Mouse (Mus musculus) small intestine, adult 2 months (tissue): ENCODE data around the gene Acot2.

ENCODE experiments used
- CTCF ChIP-seq: fragments of 200-500 bp; IDR thresholded peaks from 2 replicates; pipeline ENCODE4 v1.5.1; 2012; ENCODE audit warnings: low read depth, mild to moderate bottlenecking, control low read depth, inconsistent platforms, low read length, moderate library complexity, mixed read lengths; ENCODE audit not compliant: insufficient replicate concordance, insufficient read length; ENCODE audit errors: extremely low read depth
- POLR2A ChIP-seq: fragments of 200-500 bp; IDR thresholded peaks from 2 replicates; pipeline ENCODE4 v1.6.1; 2012; ENCODE audit warnings: low read depth, mild to moderate bottlenecking, control low read depth, inconsistent platforms, low read length, moderate library complexity

- TF ChIP-seq CTCF (no peak), POLR2A (no peak)
These were observed 12.8 kb downstream of the Acot2 start for GRCm38 (mm10) chr12:84000418-84000817.
